Comparison of ENCODE assay signal across 15 mouse cellular contexts in the genomic region with DNA sequence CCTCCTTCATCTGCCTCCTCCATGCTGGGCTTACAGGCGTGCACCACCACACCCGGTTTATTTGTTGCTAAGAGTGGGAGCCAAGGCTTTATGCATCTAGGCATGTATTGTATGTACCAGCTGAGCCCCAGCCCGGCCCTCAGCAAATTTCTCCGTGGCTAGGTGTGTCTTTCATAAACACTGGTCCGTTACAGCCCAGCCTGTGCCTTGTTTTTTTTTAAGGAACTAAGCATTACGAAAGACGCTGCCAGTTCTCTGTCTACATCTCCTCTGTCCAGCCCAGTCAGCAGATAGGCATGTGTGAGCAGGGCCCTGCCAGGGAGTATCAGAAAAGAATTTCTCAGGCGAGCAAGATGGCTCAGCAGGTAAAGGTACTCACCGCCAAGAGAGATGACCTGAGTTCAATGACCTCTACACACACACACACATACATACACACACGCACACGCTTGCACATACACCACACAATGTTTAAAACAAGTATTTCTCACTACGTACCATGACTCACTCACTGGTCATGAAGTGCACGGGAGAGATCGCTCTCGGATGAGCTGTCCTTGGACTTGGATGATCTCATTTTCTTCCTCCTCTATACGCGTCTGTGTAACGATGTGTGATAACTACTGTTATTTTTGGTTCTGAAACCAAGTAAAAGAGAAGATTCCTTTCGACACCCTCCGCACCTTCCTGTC. TPM values are rescaled to one million over a fixed set of nuclear protein-coding genes. Genes with fewer than 3 reads are reported as not detected.
DNase-seq lines count a peak whose midpoint lies in the region; ATAC-seq and TF ChIP-seq lines count a peak whose summit lies in the region.
"Had no signal": no experiment of that assay in that cellular context is flagged by ENCODE, and none has a peak within 500 bp of the region (broad histone marks: within the 10 kb centered on the region; RNA-seq: fewer than 3 reads in every experiment).

No protein-coding gene starts in this region.

- no peak for ATAC-seq in heart, embryonic 13.5 days (ENCODE audit: extremely low read depth, insufficient number of reproducible peaks, low FRiP score, low TSS enrichment)
- ATAC-seq in midbrain, embryonic 13.5 days: no peak
- ATAC-seq in megakaryocyte-erythroid progenitor cell, adult 5-6 weeks (replicated peaks; ENCODE audit: low FRiP score, low TSS enrichment, poor library complexity, severe bottlenecking): no peak

- H3K4me1 ChIP-seq in heart, embryonic 13.5 days: peaks cover 9% of the 10 kb centered on the region
- peaks cover 10% of the 10 kb centered on the region for H3K4me1 ChIP-seq in embryonic fibroblast, embryonic 13.5 days (ENCODE audit: control insufficient read depth, insufficient read depth, low read length)
- no peaks in the 10 kb centered on the region for H3K4me1 ChIP-seq in midbrain, embryonic 13.5 days (replicated peaks)
- H3K4me1 ChIP-seq: hindbrain, embryonic 10.5 days; kidney, embryonic 15.5 days; lung, embryonic 15.5 days; neural tube, embryonic 12.5 days had no signal

- 72% methylated on average over 20 of the region's 20 CpGs for WGBS in heart, embryonic 13.5 days
- 96% methylated on average over 20 of the region's 20 CpGs for WGBS in midbrain, embryonic 13.5 days

- H3K36me3 ChIP-seq in heart, embryonic 13.5 days: peaks cover 69% of the 10 kb centered on the region
- peaks cover 92% of the 10 kb centered on the region for H3K36me3 ChIP-seq in midbrain, embryonic 13.5 days

- TF ChIP-seq CTCF in embryonic fibroblast, embryonic 13.5 days (IDR thresholded peaks at IDR 0.05; ENCODE audit: borderline replicate concordance, insufficient read depth, low read length): no peak

- no peak overlapping the region for H3K4me2 ChIP-seq in heart, embryonic 13.5 days
- H3K4me2 ChIP-seq in midbrain, embryonic 13.5 days (replicated peaks): no peak overlapping the region
- H3K4me2 ChIP-seq: kidney, embryonic 15.5 days; lung, embryonic 15.5 days; neural tube, embryonic 12.5 days had no signal

- no peak for TF ChIP-seq POLR2A in embryonic fibroblast, embryonic 13.5 days (IDR thresholded peaks at IDR 0.05; ENCODE audit: low read depth, low read length)

- no peaks in the 10 kb centered on the region for H3K27me3 ChIP-seq in heart, embryonic 13.5 days (replicated peaks)
- H3K27me3 ChIP-seq in midbrain, embryonic 13.5 days: no peaks in the 10 kb centered on the region
- H3K27me3 ChIP-seq: kidney, embryonic 15.5 days; lung, embryonic 15.5 days; neural tube, embryonic 12.5 days had no signal

- intact Hi-C loops in heart, postnatal 36 days (cut with DNase I): no loop called here

- no peak overlapping the region for H3K9ac ChIP-seq in heart, embryonic 13.5 days
- H3K9ac ChIP-seq in midbrain, embryonic 13.5 days (replicated peaks): no peak overlapping the region
- H3K9ac ChIP-seq: kidney, embryonic 15.5 days; lung, embryonic 15.5 days; neural tube, embryonic 12.5 days had no signal

- H3K9me3 ChIP-seq in heart, embryonic 13.5 days: no peaks in the 10 kb centered on the region
- H3K9me3 ChIP-seq in midbrain, embryonic 13.5 days: no peaks in the 10 kb centered on the region
- H3K9me3 ChIP-seq: G1E; hindbrain, embryonic 10.5 days; kidney, embryonic 15.5 days; lung, embryonic 15.5 days; neural tube, embryonic 12.5 days had no signal

- H3K4me3 ChIP-seq in heart, embryonic 13.5 days: no peak overlapping the region
- no peak overlapping the region for H3K4me3 ChIP-seq in embryonic fibroblast, embryonic 13.5 days (ENCODE audit: insufficient read depth, low read length)
- no peak overlapping the region for H3K4me3 ChIP-seq in midbrain, embryonic 13.5 days (replicated peaks)
- H3K4me3 ChIP-seq: hindbrain, embryonic 10.5 days; kidney, embryonic 15.5 days; lung, embryonic 15.5 days; neural tube, embryonic 12.5 days had no signal

- no peak for DNase-seq in heart, postnatal 36 days
- DNase-seq in 3134 (ENCODE audit: extremely low read depth, insufficient read length, low spot score) (peak; percentile 79), NIH3T3 (ENCODE audit: low read depth) (peak; percentile 84)
- no peak for DNase-seq in c-Kit-positive CD71-positive TER-119-positive erythroid progenitor cells, embryonic 14.5 days (ENCODE audit: low spot score)
- DNase-seq: cerebellum, adult 11 months; thymus, postnatal 14 days had no signal

- peak overlapping the region; percentile 42; the same call in 1 of the 2 replicates for H3K27ac ChIP-seq in heart, embryonic 13.5 days (replicated peaks)
- peak overlapping the region; percentile 56; the same call in 1 of the 2 replicates for H3K27ac ChIP-seq in embryonic fibroblast, embryonic 13.5 days (ENCODE audit: insufficient read depth, low read length)
- no peak overlapping the region for H3K27ac ChIP-seq in midbrain, embryonic 13.5 days
- H3K27ac ChIP-seq: hindbrain, embryonic 10.5 days; kidney, embryonic 15.5 days; lung, embryonic 15.5 days; neural tube, embryonic 12.5 days had no signal

RNA-seq across cellular contexts. Expression of a gene that starts 10.9 kb away (rescaled TPM):
- 9.0 and 9.1 TPM in 2 replicates for polyA plus RNA-seq in heart, embryonic 13.5 days (2015; fragmentation: Nextera tagmentation; extraction: Ambion mirVana)
- total RNA-seq in heart, postnatal 36 days (2021): 1 to 10 TPM; 8.2 to 9.0 TPM
- 6.2 and 7.1 TPM in 2 replicates for polyA plus RNA-seq in embryonic fibroblast, embryonic 13.5 days (2011; ENCODE audit: insufficient read length, low read depth, missing spikeins)
- polyA plus RNA-seq in midbrain, embryonic 13.5 days (2015; fragmentation: Nextera tagmentation; extraction: Ambion mirVana): 16.9 and 17.5 TPM in 2 replicates
- 15.7 and 23.9 TPM in 2 replicates for total RNA-seq in megakaryocyte-erythroid progenitor cell, adult 5-6 weeks (2014; fragmentation: Nextera tagmentation)
- 10.3 and 12.4 TPM in 2 replicates for total RNA-seq in megakaryocyte-erythroid progenitor cell, adult 5-6 weeks (2017)

RNA-seq across cellular contexts. Expression of a gene that starts 52.5 kb away (rescaled TPM):
- 352 and 355 TPM in 2 replicates for polyA plus RNA-seq in heart, embryonic 13.5 days (2015; fragmentation: Nextera tagmentation; extraction: Ambion mirVana)
- 100 to 1,000 TPM; 239 to 240 TPM for total RNA-seq in heart, postnatal 36 days (2021)
- 474 and 478 TPM in 2 replicates for polyA plus RNA-seq in embryonic fibroblast, embryonic 13.5 days (2011; ENCODE audit: insufficient read length, low read depth, missing spikeins)
- 334 and 373 TPM in 2 replicates for polyA plus RNA-seq in midbrain, embryonic 13.5 days (2015; fragmentation: Nextera tagmentation; extraction: Ambion mirVana)
- total RNA-seq in megakaryocyte-erythroid progenitor cell, adult 5-6 weeks (2014; fragmentation: Nextera tagmentation): 140 and 211 TPM in 2 replicates
- total RNA-seq in megakaryocyte-erythroid progenitor cell, adult 5-6 weeks (2017): 64.1 and 110 TPM in 2 replicates

Comparison
In these comparisons a context has a peak if more than half of its experiments do, and no peak if none do; other contexts are left out.
1. DNase-seq: peak in 3134 (single experiment) and NIH3T3 (single experiment); none in heart, postnatal 36 days (0 of 2) and c-Kit-positive CD71-positive TER-119-positive erythroid progenitor cells, embryonic 14.5 days (single experiment).